Mouse (Mus musculus): ENCODE data around the gene Ly6g5b.

DNA sequence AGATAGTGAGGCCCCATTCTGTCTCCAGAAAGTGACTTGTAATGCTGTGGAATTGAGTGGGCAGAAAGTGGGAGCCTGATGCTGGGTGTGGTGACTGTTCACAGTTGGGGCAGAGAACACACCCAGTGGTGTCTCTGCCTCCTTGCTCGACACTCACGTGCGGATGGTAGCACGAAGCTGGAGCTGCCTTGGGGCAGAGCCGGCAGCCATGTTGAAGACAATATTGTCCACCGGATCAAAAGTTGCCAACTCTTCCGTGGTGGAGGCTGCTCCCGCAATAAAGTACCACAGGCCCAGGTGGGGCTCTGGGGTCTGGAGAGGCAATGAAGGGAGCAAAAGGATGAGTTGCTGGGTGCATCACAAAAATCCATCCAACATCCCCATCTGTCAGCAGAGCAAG is 15.8 kb upstream of the Ly6g5b start:
- TF ChIP-seq TAL1 (IDR thresholded peaks at IDR 0.05; ENCODE audit: low read length) (no peak), GATA1 (IDR thresholded peaks at IDR 0.05; ENCODE audit: low read length) (no peak)

All from erythroblast, embryonic 14.5 days (primary cell).